ENCODE assay signal across 14 mouse cellular contexts in the genomic region with DNA sequence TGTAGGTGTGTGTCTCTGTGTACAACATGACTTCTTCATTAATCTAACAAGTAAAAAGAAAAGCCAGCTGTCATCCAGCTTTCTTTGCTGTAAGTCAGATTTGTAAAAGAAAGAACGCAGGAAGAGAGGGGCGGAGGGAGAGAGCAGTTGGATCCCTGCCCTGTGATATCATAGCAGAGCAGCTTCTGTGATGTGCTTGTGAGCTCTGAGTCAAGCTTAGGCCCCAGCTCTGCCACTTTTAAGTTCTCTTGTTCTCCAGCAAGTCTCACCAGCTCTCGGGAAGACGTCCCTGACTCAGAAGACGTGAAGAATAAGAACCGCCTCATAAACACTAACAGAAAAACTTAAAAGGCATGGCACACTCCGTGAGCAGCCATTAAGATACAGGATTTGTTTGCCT. TPM values are rescaled to one million over a fixed set of nuclear protein-coding genes. Genes with fewer than 3 reads are reported as not detected.
A peak's percentile ranks its signal among the peaks of the same experiment; 100 is the strongest.
DNase-seq lines count a peak whose midpoint lies in the region; ATAC-seq and TF ChIP-seq lines count a peak whose summit lies in the region.
"Had no signal": no experiment of that assay in that cellular context is flagged by ENCODE, and none has a peak within 500 bp of the region (broad histone marks: within the 10 kb centered on the region; RNA-seq: fewer than 3 reads in every experiment).

No protein-coding gene starts in this region.

- TF ChIP-seq CTCF in midbrain, postnatal 0 days (IDR thresholded peaks at IDR 0.05) = no peak

- no peaks in the 10 kb centered on the region for H3K27me3 ChIP-seq in forebrain, embryonic 15.5 days
- H3K27me3 ChIP-seq in forebrain, embryonic 10.5 days (ENCODE audit: poor library complexity, severe bottlenecking) = no peaks in the 10 kb centered on the region
- no peaks in the 10 kb centered on the region for H3K27me3 ChIP-seq in hindbrain, embryonic 13.5 days
- H3K27me3 ChIP-seq in hindbrain, embryonic 10.5 days (ENCODE audit: insufficient read depth, poor library complexity, severe bottlenecking) = no peaks in the 10 kb centered on the region
- no peaks in the 10 kb centered on the region for H3K27me3 ChIP-seq in midbrain, postnatal 0 days (ENCODE audit: insufficient read depth, low read length)
- no peaks in the 10 kb centered on the region for H3K27me3 ChIP-seq in midbrain, embryonic 16.5 days (ENCODE audit: control insufficient read depth, insufficient read depth, low read depth, low read length)
- H3K27me3 ChIP-seq in stomach, embryonic 15.5 days (replicated peaks) = no peaks in the 10 kb centered on the region

- no peaks in the 10 kb centered on the region for H3K9me3 ChIP-seq in forebrain, embryonic 15.5 days
- H3K9me3 ChIP-seq in forebrain, embryonic 10.5 days = no peaks in the 10 kb centered on the region
- H3K9me3 ChIP-seq in hindbrain, embryonic 13.5 days = no peaks in the 10 kb centered on the region
- H3K9me3 ChIP-seq in hindbrain, embryonic 10.5 days = no peaks in the 10 kb centered on the region
- H3K9me3 ChIP-seq in midbrain, postnatal 0 days (ENCODE audit: low read length) = no peaks in the 10 kb centered on the region
- H3K9me3 ChIP-seq in midbrain, embryonic 16.5 days (replicated peaks; ENCODE audit: control insufficient read depth, low read length, poor library complexity, severe bottlenecking) = no peaks in the 10 kb centered on the region
- no peaks in the 10 kb centered on the region for H3K9me3 ChIP-seq in stomach, embryonic 15.5 days

- peaks cover 20% of the 10 kb centered on the region for H3K4me1 ChIP-seq in forebrain, embryonic 15.5 days
- peaks cover 18% of the 10 kb centered on the region; the same call in 1 of the 2 replicates for H3K4me1 ChIP-seq in forebrain, embryonic 10.5 days
- H3K4me1 ChIP-seq in hindbrain, embryonic 13.5 days (replicated peaks) = peaks cover 21% of the 10 kb centered on the region
- H3K4me1 ChIP-seq in hindbrain, embryonic 10.5 days (replicated peaks) = no peaks in the 10 kb centered on the region
- no peaks in the 10 kb centered on the region; the same call in 1 of the 2 replicates for H3K4me1 ChIP-seq in midbrain, postnatal 0 days (ENCODE audit: insufficient read depth, low read length)
- H3K4me1 ChIP-seq in midbrain, embryonic 16.5 days (ENCODE audit: control insufficient read depth, insufficient read depth, low read length) = peaks cover 10% of the 10 kb centered on the region
- H3K4me1 ChIP-seq in stomach, embryonic 15.5 days = 0 out of 2 replicates have a peak, but pooled peaks cover 11% of the 10 kb centered on the region

- DNase-seq in forebrain, embryonic 10.5 days (ENCODE audit: extremely low spot score, low spot score) = no peak
- no peak for DNase-seq in hindbrain, embryonic 10.5 days (ENCODE audit: low spot score)
- DNase-seq in midbrain, postnatal 0 days (ENCODE audit: low spot score) = no peak
- DNase-seq: cerebellum, adult 9-10 months; retina, postnatal 1 day; thymus, postnatal 4 days had no signal

- 38% methylated on average over 7 of the region's 7 CpGs for WGBS in forebrain, embryonic 15.5 days
- WGBS in forebrain, embryonic 10.5 days = 86% methylated on average over 7 of the region's 7 CpGs
- 61% methylated on average over 7 of the region's 7 CpGs for WGBS in hindbrain, embryonic 13.5 days
- WGBS in hindbrain, embryonic 10.5 days = 86% methylated on average over 7 of the region's 7 CpGs
- WGBS in midbrain, postnatal 0 days = 52% methylated on average over 7 of the region's 7 CpGs
- WGBS in midbrain, embryonic 16.5 days = 51% methylated on average over 7 of the region's 7 CpGs
- 39% methylated on average over 7 of the region's 7 CpGs for WGBS in stomach, embryonic 15.5 days

- peaks cover 6% of the 10 kb centered on the region; the same call in 1 of the 2 replicates for H3K36me3 ChIP-seq in forebrain, embryonic 15.5 days
- H3K36me3 ChIP-seq in forebrain, embryonic 10.5 days (replicated peaks) = peaks cover 39% of the 10 kb centered on the region
- H3K36me3 ChIP-seq in hindbrain, embryonic 13.5 days = peaks cover 21% of the 10 kb centered on the region
- H3K36me3 ChIP-seq in hindbrain, embryonic 10.5 days = peaks cover 32% of the 10 kb centered on the region
- peaks cover 4% of the 10 kb centered on the region; the same call in 1 of the 2 replicates for H3K36me3 ChIP-seq in midbrain, postnatal 0 days (ENCODE audit: insufficient read depth, low read length)
- no peaks in the 10 kb centered on the region for H3K36me3 ChIP-seq in midbrain, embryonic 16.5 days (ENCODE audit: control insufficient read depth, insufficient read depth, low read length)
- 0 out of 2 replicates have a peak, but pooled peaks cover 9% of the 10 kb centered on the region for H3K36me3 ChIP-seq in stomach, embryonic 15.5 days

- H3K4me2 ChIP-seq in forebrain, embryonic 15.5 days (replicated peaks) = no peak overlapping the region
- H3K4me2 ChIP-seq in hindbrain, embryonic 13.5 days = no peak overlapping the region
- H3K4me2 ChIP-seq in midbrain, postnatal 0 days (ENCODE audit: low read depth, low read length, poor library complexity, severe bottlenecking) = no peak overlapping the region
- no peak overlapping the region for H3K4me2 ChIP-seq in midbrain, embryonic 16.5 days (ENCODE audit: low read length)
- H3K4me2 ChIP-seq in stomach, embryonic 15.5 days = no peak overlapping the region

- no peak overlapping the region for H3K4me3 ChIP-seq in forebrain, embryonic 15.5 days
- H3K4me3 ChIP-seq in forebrain, embryonic 10.5 days = no peak overlapping the region
- no peak overlapping the region for H3K4me3 ChIP-seq in hindbrain, embryonic 13.5 days
- H3K4me3 ChIP-seq in hindbrain, embryonic 10.5 days = no peak overlapping the region
- H3K4me3 ChIP-seq in midbrain, postnatal 0 days (ENCODE audit: low read depth, low read length) = no peak overlapping the region
- H3K4me3 ChIP-seq in midbrain, embryonic 16.5 days (ENCODE audit: low read depth, low read length) = no peak overlapping the region
- H3K4me3 ChIP-seq in stomach, embryonic 15.5 days (replicated peaks) = no peak overlapping the region
- H3K4me3 ChIP-seq: myocyte had no signal

- H3K9ac ChIP-seq in forebrain, embryonic 15.5 days (replicated peaks) = no peak overlapping the region
- no peak overlapping the region for H3K9ac ChIP-seq in hindbrain, embryonic 13.5 days
- H3K9ac ChIP-seq in midbrain, postnatal 0 days (replicated peaks; ENCODE audit: low read length, poor library complexity, severe bottlenecking) = no peak overlapping the region
- no peak overlapping the region for H3K9ac ChIP-seq in midbrain, embryonic 16.5 days (ENCODE audit: low read depth, low read length)
- H3K9ac ChIP-seq in stomach, embryonic 15.5 days = no peak overlapping the region

- no peak for ATAC-seq in forebrain, embryonic 15.5 days (replicated peaks)
- no peak for ATAC-seq in hindbrain, embryonic 13.5 days (ENCODE audit: low FRiP score)
- no peak for ATAC-seq in midbrain, postnatal 0 days (ENCODE audit: low FRiP score)
- no peak for ATAC-seq in midbrain, embryonic 16.5 days
- no peak for ATAC-seq in stomach, embryonic 15.5 days (ENCODE audit: insufficient read depth, low FRiP score, low read depth)
- no peak for ATAC-seq in activated CD4-positive, CD25-positive, alpha-beta regulatory T cell, adult 4 months
- ATAC-seq: inflammation-experienced regulatory T-cells, adult 6 months had no signal

- H3K27ac ChIP-seq in forebrain, embryonic 15.5 days (replicated peaks) = 0 out of 2 replicates have a peak overlapping the region, but pooled peaks have one; percentile 46
- no peak overlapping the region for H3K27ac ChIP-seq in forebrain, embryonic 10.5 days
- H3K27ac ChIP-seq in hindbrain, embryonic 13.5 days = peak overlapping the region; percentile 10; the same call in 1 of the 2 replicates
- H3K27ac ChIP-seq in hindbrain, embryonic 10.5 days = no peak overlapping the region
- 0 out of 2 replicates have a peak overlapping the region, but pooled peaks have one; percentile 3 for H3K27ac ChIP-seq in midbrain, postnatal 0 days (ENCODE audit: low read depth, low read length)
- no peak overlapping the region for H3K27ac ChIP-seq in midbrain, embryonic 16.5 days (ENCODE audit: low read length)
- H3K27ac ChIP-seq in stomach, embryonic 15.5 days = peak overlapping the region; percentile 66
- H3K27ac ChIP-seq: macrophage had no signal

RNA-seq across cellular contexts. Expression of gene Adgra3, which starts 31.8 kb away (rescaled TPM):
- 20.5 and 22.3 TPM in 2 replicates for polyA plus RNA-seq in forebrain, embryonic 15.5 days (2015; fragmentation: Nextera tagmentation; extraction: Ambion mirVana)
- 34.9 and 38.1 TPM in 2 replicates for polyA plus RNA-seq in forebrain, embryonic 10.5 days (2016; fragmentation: Nextera tagmentation; extraction: Ambion mirVana)
- 17.7 and 19.6 TPM in 2 replicates for polyA plus RNA-seq in hindbrain, embryonic 13.5 days (2015; fragmentation: Nextera tagmentation; extraction: Ambion mirVana)
- polyA plus RNA-seq in hindbrain, embryonic 10.5 days (2016; fragmentation: Nextera tagmentation; extraction: Ambion mirVana) = 34.2 and 38.7 TPM in 2 replicates
- 37.5 and 41.4 TPM in 2 replicates for total RNA-seq in midbrain, postnatal 0 days (2014; rRNA removed)
- 7.1 and 8.1 TPM in 2 replicates for polyA plus RNA-seq in midbrain, postnatal 0 days (2015; fragmentation: Nextera tagmentation; extraction: Ambion mirVana)
- polyA plus RNA-seq in midbrain, embryonic 16.5 days (2015; fragmentation: Nextera tagmentation; extraction: Ambion mirVana) = 9.9 and 11.5 TPM in 2 replicates
- polyA plus RNA-seq in stomach, embryonic 15.5 days (2015; fragmentation: Nextera tagmentation; extraction: Ambion mirVana) = 20.2 and 21.5 TPM in 2 replicates
- polyA plus RNA-seq in activated CD4-positive, CD25-positive, alpha-beta regulatory T cell, adult 4 months (2017; shearing (Covaris generic)) = under 1 TPM; 0.13 to 0.37 TPM
- polyA plus RNA-seq: inflammation-experienced regulatory T-cells, adult 6 months had no signal

Comparison
In these comparisons a context has a peak if more than half of its experiments do, and no peak if none do; other contexts are left out.
1. H3K27ac ChIP-seq: peak in forebrain, embryonic 15.5 days (single experiment), hindbrain, embryonic 13.5 days (single experiment), midbrain, postnatal 0 days (single experiment) and stomach, embryonic 15.5 days (single experiment); none in forebrain, embryonic 10.5 days (single experiment), hindbrain, embryonic 10.5 days (single experiment) and midbrain, embryonic 16.5 days (single experiment).